Mouse (Mus musculus): ENCODE data around the gene Acsm4. TPM values are rescaled to one million over a fixed set of nuclear protein-coding genes. Genes with fewer than 3 reads are reported as not detected.
"Not testable (repeated sequence)": the region's sequence is repeated elsewhere in the genome, so short reads cannot be mapped to it uniquely, and the experiment has no call there.

Gene Acsm4
- polyA plus RNA-seq, 1 experiment from 2014 or later = not detected

- no peak overlapping the region for H3K27ac ChIP-seq (ENCODE audit: low read depth, low read length)
- H3K27me3 ChIP-seq (ENCODE audit: control insufficient read depth, insufficient read depth, low read length) = no peaks in the 10 kb centered on the region
- H3K4me2 ChIP-seq = no peak overlapping the region
- no peak overlapping the region for H3K4me3 ChIP-seq (ENCODE audit: low read depth, low read length)
- no peaks in the 10 kb centered on the region for H3K9me3 ChIP-seq (ENCODE audit: control insufficient read depth, low read length)
- no peak overlapping the region for H3K9ac ChIP-seq (ENCODE audit: low read length)
- WGBS = 90% methylated on average over 7 of the region's 7 CpGs
- DNase-seq (ENCODE audit: low spot score, missing footprints) = no peak
- no peak for ATAC-seq (ENCODE audit: low FRiP score)
- H3K36me3 ChIP-seq (ENCODE audit: control insufficient read depth, insufficient read depth, low read length) = peaks cover 16% of the 10 kb centered on the region
- H3K4me1 ChIP-seq (ENCODE audit: control insufficient read depth, insufficient read depth, low read length) = no peaks in the 10 kb centered on the region
These were observed 24.3 kb downstream of the Acsm4 start for GRCm38 (mm10) chr7:119714111-119714510.

DNA sequence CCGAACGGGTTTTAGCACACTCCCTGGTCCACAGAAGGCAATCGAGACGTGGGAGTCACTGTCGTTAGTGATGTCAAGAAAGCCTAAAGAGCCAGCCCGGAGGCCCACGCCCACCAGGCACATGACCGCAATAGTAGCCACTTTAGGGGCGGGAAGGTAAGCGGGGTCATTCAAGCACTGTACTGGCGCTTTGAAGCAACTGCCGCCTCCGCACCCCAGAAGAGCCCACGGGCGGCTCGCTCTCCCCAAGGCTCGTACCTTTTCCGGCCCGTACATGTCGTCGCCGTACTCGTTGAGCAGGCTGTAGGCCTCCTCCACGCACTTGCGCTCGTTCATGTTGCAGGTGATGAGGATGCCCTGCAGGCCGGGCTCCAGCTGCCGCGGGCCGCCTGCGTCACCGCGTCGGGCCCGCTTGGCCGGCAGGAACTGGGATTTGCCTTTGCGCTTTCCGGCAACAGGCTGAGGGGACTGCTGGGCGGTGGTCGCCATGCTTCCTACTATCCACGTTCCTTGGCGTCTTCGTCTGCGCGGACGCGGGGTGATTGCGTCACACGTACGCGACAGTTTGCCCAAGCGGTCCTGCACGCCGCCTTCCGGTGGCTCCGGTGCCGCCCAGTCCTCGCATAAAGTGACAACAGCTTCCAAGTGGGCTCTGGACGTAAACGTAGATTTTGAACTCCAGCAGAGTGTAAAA, 30.6 kb downstream of the Acsm4 start, which contains the start of gene Thumpd1:
Gene Thumpd1, minus strand, starts transcription at position 546 of the 694 bp plus-strand sequence.
- peaks cover 15% of the 10 kb centered on the region for H3K36me3 ChIP-seq (ENCODE audit: control insufficient read depth, insufficient read depth, low read length)
- under 1% methylated on average over 60 of the region's 60 CpGs for WGBS
- peak; percentile 96 for ATAC-seq (ENCODE audit: low FRiP score)

GRCm38 (mm10) chr7:119720947-119721310, 31.1 kb downstream of the Acsm4 start:
- no peak overlapping the region for H3K27ac ChIP-seq (ENCODE audit: low read depth, low read length)
- no peaks in the 10 kb centered on the region for H3K9me3 ChIP-seq (ENCODE audit: control insufficient read depth, low read length)
- 16% methylated on average over 8 of the region's 8 CpGs for WGBS
- H3K4me1 ChIP-seq (ENCODE audit: control insufficient read depth, insufficient read depth, low read length) = peaks cover 4% of the 10 kb centered on the region
- H3K4me3 ChIP-seq (ENCODE audit: low read depth, low read length) = peak overlapping the region; percentile 78
- DNase-seq (ENCODE audit: low spot score, missing footprints) (no peak), ATAC-seq (ENCODE audit: low FRiP score) (peak; percentile 58)
- peak overlapping the region; percentile 52 for H3K4me2 ChIP-seq
- H3K9ac ChIP-seq (ENCODE audit: low read length) = peak overlapping the region; percentile 79
- no peaks in the 10 kb centered on the region for H3K27me3 ChIP-seq (ENCODE audit: control insufficient read depth, insufficient read depth, low read length)
- H3K36me3 ChIP-seq (ENCODE audit: control insufficient read depth, insufficient read depth, low read length) = peaks cover 10% of the 10 kb centered on the region

More for the DNA sequence above, 30.6 kb downstream of the Acsm4 start, which contains the start of gene Thumpd1:
- Histone ChIP-seq H3K27me3 (ENCODE audit: control insufficient read depth, insufficient read depth, low read length) (no peaks in the 10 kb centered on the region), H3K4me2 (peak within 1 kb of the TSS; percentile 52), H3K4me1 (ENCODE audit: control insufficient read depth, insufficient read depth, low read length) (peaks cover 4% of the 10 kb centered on the region), H3K9me3 (ENCODE audit: control insufficient read depth, low read length) (no peaks in the 10 kb centered on the region), H3K9ac (ENCODE audit: low read length) (peak within 1 kb of the TSS; percentile 79), H3K4me3 (ENCODE audit: low read depth, low read length) (peak within 1 kb of the TSS; percentile 78), H3K27ac (ENCODE audit: low read depth, low read length) (no peak within 1 kb of the TSS)
- peak; percentile 100 for DNase-seq (ENCODE audit: low spot score, missing footprints)

DNA sequence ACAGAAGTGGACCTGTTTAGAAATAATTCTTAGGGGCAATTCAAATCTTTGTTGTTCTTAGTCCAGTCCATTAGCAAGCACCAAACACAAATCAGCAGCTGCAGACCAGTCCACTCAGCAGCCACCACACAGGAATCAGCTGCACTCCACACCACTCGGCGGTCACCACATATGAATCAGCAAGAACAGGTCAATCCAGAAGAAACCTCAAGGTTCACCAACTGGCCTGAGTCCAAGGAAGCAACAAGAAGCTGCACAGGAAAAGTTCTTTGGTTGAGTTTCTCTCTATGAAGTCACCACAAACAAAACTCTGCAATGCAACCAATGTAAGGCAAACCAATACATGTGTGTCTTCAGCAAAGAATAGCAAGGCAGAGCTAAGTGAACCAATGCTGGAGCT, 37.8 kb downstream of the Acsm4 start:
- no peak for DNase-seq (ENCODE audit: low spot score, missing footprints)
- no peak overlapping the region for H3K4me3 ChIP-seq (ENCODE audit: low read depth, low read length)
- H3K4me2 ChIP-seq = no peak overlapping the region
- 90% methylated on average over 2 of the region's 2 CpGs for WGBS
- ATAC-seq (ENCODE audit: low FRiP score) = no peak
- no peak overlapping the region for H3K9ac ChIP-seq (ENCODE audit: low read length)
- H3K9me3 ChIP-seq (ENCODE audit: control insufficient read depth, low read length) = no peaks in the 10 kb centered on the region
- H3K27ac ChIP-seq (ENCODE audit: low read depth, low read length) = no peak overlapping the region
- H3K36me3 ChIP-seq (ENCODE audit: control insufficient read depth, insufficient read depth, low read length) = no peaks in the 10 kb centered on the region
- no peaks in the 10 kb centered on the region for H3K27me3 ChIP-seq (ENCODE audit: control insufficient read depth, insufficient read depth, low read length)
- no peaks in the 10 kb centered on the region for H3K4me1 ChIP-seq (ENCODE audit: control insufficient read depth, insufficient read depth, low read length)

- 84% methylated on average over 4 of the region's 4 CpGs for WGBS
- ATAC-seq (ENCODE audit: low FRiP score); H3K9me3 ChIP-seq (ENCODE audit: control insufficient read depth, low read length): not testable (repeated sequence)
These were observed 41.4 kb downstream of the Acsm4 start for GRCm38 (mm10) chr7:119731262-119731661.

DNA sequence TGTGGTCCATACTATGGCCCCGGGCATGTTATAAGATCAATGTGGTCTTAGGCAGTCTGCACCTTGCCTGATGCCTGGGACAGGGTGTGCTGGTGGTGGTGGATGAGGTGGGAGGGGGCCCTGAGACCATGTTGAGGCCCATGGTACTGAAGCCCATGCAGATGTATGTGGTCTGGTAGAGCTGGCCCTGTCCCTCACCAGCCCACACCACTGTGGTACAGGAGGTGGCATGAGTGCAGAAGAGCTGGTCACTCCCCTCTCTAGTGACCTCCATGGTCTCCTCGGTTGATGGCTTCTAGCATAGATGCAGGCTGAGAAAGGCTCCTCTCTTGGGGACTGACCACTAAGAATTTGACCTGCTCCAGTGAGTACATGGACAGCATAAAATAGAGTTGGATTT, 49.1 kb downstream of the Acsm4 start:
- 0 out of 2 replicates have a peak, but pooled peaks have one; percentile 30 for ATAC-seq (ENCODE audit: low FRiP score)
- 83% methylated on average over 2 of the region's 2 CpGs for WGBS
- H3K36me3 ChIP-seq (ENCODE audit: control insufficient read depth, insufficient read depth, low read length) = no peaks in the 10 kb centered on the region
- no peaks in the 10 kb centered on the region for H3K4me1 ChIP-seq (ENCODE audit: control insufficient read depth, insufficient read depth, low read length)
- no peak overlapping the region for H3K4me3 ChIP-seq (ENCODE audit: low read depth, low read length)
- no peak for DNase-seq (ENCODE audit: low spot score, missing footprints)
- H3K27ac ChIP-seq (ENCODE audit: low read depth, low read length) = no peak overlapping the region
- no peaks in the 10 kb centered on the region for H3K9me3 ChIP-seq (ENCODE audit: control insufficient read depth, low read length)
- no peak overlapping the region for H3K4me2 ChIP-seq
- no peak overlapping the region for H3K9ac ChIP-seq (ENCODE audit: low read length)
- no peaks in the 10 kb centered on the region for H3K27me3 ChIP-seq (ENCODE audit: control insufficient read depth, insufficient read depth, low read length)

More at GRCm38 (mm10) chr7:119731262-119731661, 41.4 kb downstream of the Acsm4 start:
- H3K4me3 ChIP-seq (ENCODE audit: low read depth, low read length); H3K4me1 ChIP-seq (ENCODE audit: control insufficient read depth, insufficient read depth, low read length); H3K36me3 ChIP-seq (ENCODE audit: control insufficient read depth, insufficient read depth, low read length); DNase-seq (ENCODE audit: low spot score, missing footprints); H3K4me2 ChIP-seq; H3K27ac ChIP-seq (ENCODE audit: low read depth, low read length); H3K27me3 ChIP-seq (ENCODE audit: control insufficient read depth, insufficient read depth, low read length); H3K9ac ChIP-seq (ENCODE audit: low read length): not testable (repeated sequence)

- not testable (repeated sequence) for H3K27ac ChIP-seq (ENCODE audit: low read depth, low read length)
These were observed 50.1 kb downstream of the Acsm4 start for GRCm38 (mm10) chr7:119739798-119740468.

DNA sequence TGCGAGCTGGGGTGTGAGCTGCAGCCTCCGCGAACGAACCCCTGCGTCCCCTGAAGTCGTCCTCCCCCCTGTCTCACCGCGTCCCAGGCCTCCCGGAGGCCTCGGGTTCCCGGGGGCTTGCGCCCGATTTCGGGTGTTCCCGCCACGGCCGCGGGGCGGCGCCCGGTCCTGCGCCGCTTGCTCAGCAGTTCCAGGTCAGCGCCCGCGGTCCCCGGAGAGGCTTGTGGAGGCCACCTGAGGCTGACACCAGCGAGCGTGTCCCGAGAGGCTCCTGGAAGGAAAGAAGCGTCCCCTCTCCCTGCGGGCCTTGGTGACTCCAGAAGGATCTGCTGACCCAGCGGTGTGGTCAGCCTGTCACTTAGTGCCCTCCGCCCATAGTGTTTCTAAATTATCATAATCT, 54.5 kb downstream of the Acsm4 start:
- DNase-seq (ENCODE audit: low spot score, missing footprints) = peak; percentile 93
- Histone ChIP-seq H3K4me3 (ENCODE audit: low read depth, low read length) (peak overlapping the region; percentile 12), H3K4me1 (ENCODE audit: control insufficient read depth, insufficient read depth, low read length) (0 out of 2 replicates have a peak, but pooled peaks cover 3% of the 10 kb centered on the region), H3K27me3 (ENCODE audit: control insufficient read depth, insufficient read depth, low read length) (no peaks in the 10 kb centered on the region), H3K4me2 (peak overlapping the region; percentile 30), H3K9ac (ENCODE audit: low read length) (no peak overlapping the region), H3K27ac (ENCODE audit: low read depth, low read length) (no peak overlapping the region), H3K36me3 (ENCODE audit: control insufficient read depth, insufficient read depth, low read length) (no peaks in the 10 kb centered on the region), H3K9me3 (ENCODE audit: control insufficient read depth, low read length) (no peaks in the 10 kb centered on the region)
- WGBS = 10% methylated on average over 33 of the region's 34 CpGs
- ATAC-seq (ENCODE audit: low FRiP score) = peak; percentile 46; the same call in 1 of the 2 replicates

More at GRCm38 (mm10) chr7:119739798-119740468, 50.1 kb downstream of the Acsm4 start:
- Histone ChIP-seq H3K4me3 (ENCODE audit: low read depth, low read length) (peak overlapping the region; percentile 34), H3K9ac (ENCODE audit: low read length) (peak overlapping the region; percentile 59), H3K4me2 (peak overlapping the region; percentile 31; the same call in 1 of the 2 replicates)
- H3K27me3 ChIP-seq (ENCODE audit: control insufficient read depth, insufficient read depth, low read length); H3K4me1 ChIP-seq (ENCODE audit: control insufficient read depth, insufficient read depth, low read length); H3K36me3 ChIP-seq (ENCODE audit: control insufficient read depth, insufficient read depth, low read length); H3K9me3 ChIP-seq (ENCODE audit: control insufficient read depth, low read length); DNase-seq (ENCODE audit: low spot score, missing footprints): not testable (repeated sequence)
- WGBS = 5% methylated on average over 25 of the region's 44 CpGs
- peak; percentile 82 for ATAC-seq (ENCODE audit: low FRiP score)

GRCm38 (mm10) chr7:119745869-119746268, 56.0 kb downstream of the Acsm4 start:
- no peaks in the 10 kb centered on the region for H3K27me3 ChIP-seq (ENCODE audit: control insufficient read depth, insufficient read depth, low read length)
- 97% methylated on average over 1 of the region's 1 CpGs for WGBS
- no peak for ATAC-seq (ENCODE audit: low FRiP score)

More at GRCm38 (mm10) chr7:119745869-119746268, 56.0 kb downstream of the Acsm4 start:
- H3K4me3 ChIP-seq (ENCODE audit: low read depth, low read length) = no peak overlapping the region
- H3K36me3 ChIP-seq (ENCODE audit: control insufficient read depth, insufficient read depth, low read length) = no peaks in the 10 kb centered on the region
- DNase-seq (ENCODE audit: low spot score, missing footprints) = no peak
- no peak overlapping the region for H3K27ac ChIP-seq (ENCODE audit: low read depth, low read length)
- H3K4me2 ChIP-seq = no peak overlapping the region
- no peaks in the 10 kb centered on the region for H3K9me3 ChIP-seq (ENCODE audit: control insufficient read depth, low read length)
- no peak overlapping the region for H3K9ac ChIP-seq (ENCODE audit: low read length)
- H3K4me1 ChIP-seq (ENCODE audit: control insufficient read depth, insufficient read depth, low read length) = 0 out of 2 replicates have a peak, but pooled peaks cover 3% of the 10 kb centered on the region

All from midbrain, embryonic 11.5 days (tissue).